ENCODE assay signal across 32 mouse cellular contexts in the genomic region with DNA sequence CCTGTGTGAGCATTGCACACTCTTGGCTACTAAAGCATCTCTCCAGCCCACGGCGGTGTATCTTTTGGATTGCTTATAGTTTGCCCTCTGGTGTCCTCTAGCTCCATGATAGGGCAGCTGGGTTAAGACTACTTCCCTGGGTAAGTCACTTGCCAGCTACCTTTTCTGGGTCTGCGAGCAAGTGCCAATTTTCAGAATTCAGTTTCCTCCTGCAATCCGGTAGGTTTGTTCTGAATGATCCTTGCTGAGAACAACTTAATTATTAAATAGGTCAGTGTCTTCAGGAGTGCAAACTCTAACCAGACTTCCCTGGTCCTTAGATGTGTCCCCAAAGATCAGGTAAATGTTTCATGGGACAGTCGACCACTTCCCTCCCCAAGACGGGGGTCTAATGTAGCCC. TPM values are rescaled to one million over a fixed set of nuclear protein-coding genes. Genes with fewer than 3 reads are reported as not detected.
"Had no signal": no experiment of that assay in that cellular context is flagged by ENCODE, and none has a peak within 500 bp of the region (broad histone marks: within the 10 kb centered on the region; RNA-seq: fewer than 3 reads in every experiment).

No protein-coding gene starts in this region.

- DNase-seq: heart, adult 2 months; heart, postnatal 10 days; heart, postnatal 14 days; heart, postnatal 36 days; heart, postnatal 4 days; kidney, adult 11 months; kidney, adult 18-20 months; kidney, adult 8-10 months; kidney, postnatal 14 days; kidney, postnatal 4 days; layer of hippocampus, adult 9-11 months; layer of hippocampus, postnatal 36 days had no signal

- H3K9me3 ChIP-seq: heart, embryonic 10.5 days; heart, embryonic 12.5 days; heart, embryonic 13.5 days; heart, embryonic 15.5 days; hindbrain, embryonic 10.5 days; hindbrain, embryonic 12.5 days; hindbrain, embryonic 13.5 days; hindbrain, embryonic 15.5 days; intestine, embryonic 15.5 days; kidney, embryonic 15.5 days had no signal

- H3K9ac ChIP-seq: heart, embryonic 12.5 days; heart, embryonic 13.5 days; heart, embryonic 15.5 days; hindbrain, embryonic 12.5 days; hindbrain, embryonic 13.5 days; hindbrain, embryonic 14.5 days; hindbrain, embryonic 15.5 days; intestine, embryonic 15.5 days; kidney, embryonic 15.5 days had no signal

- H3K27me3 ChIP-seq: heart, embryonic 12.5 days; heart, embryonic 13.5 days; heart, embryonic 15.5 days; hindbrain, embryonic 12.5 days; hindbrain, embryonic 13.5 days; hindbrain, embryonic 15.5 days; intestine, embryonic 15.5 days; kidney, embryonic 15.5 days had no signal

- H3K4me2 ChIP-seq: heart, embryonic 11.5 days; heart, embryonic 12.5 days; heart, embryonic 13.5 days; heart, embryonic 15.5 days; hindbrain, embryonic 12.5 days; hindbrain, embryonic 13.5 days; hindbrain, embryonic 14.5 days; hindbrain, embryonic 15.5 days; intestine, embryonic 15.5 days; kidney, embryonic 15.5 days had no signal

- H3K36me3 ChIP-seq: heart, embryonic 10.5 days; heart, embryonic 12.5 days; heart, embryonic 13.5 days; heart, embryonic 15.5 days; hindbrain, embryonic 10.5 days; hindbrain, embryonic 12.5 days; hindbrain, embryonic 13.5 days; hindbrain, embryonic 15.5 days; intestine, embryonic 15.5 days; kidney, embryonic 15.5 days had no signal

- ATAC-seq: hindbrain, embryonic 16.5 days; hindbrain, postnatal 0 days; inflammation-experienced regulatory T-cells, adult 6 months; intestine, embryonic 15.5 days; intestine, embryonic 16.5 days; intestine, postnatal 0 days had no signal

- H3K27ac ChIP-seq: heart, adult 2 months; heart, embryonic 10.5 days; heart, embryonic 13.5 days; heart, embryonic 15.5 days; hindbrain, embryonic 10.5 days; hindbrain, embryonic 12.5 days; hindbrain, embryonic 13.5 days; hindbrain, embryonic 14.5 days; hindbrain, embryonic 15.5 days; hindbrain, postnatal 0 days; intestine, embryonic 15.5 days; kidney, embryonic 15.5 days; kidney, postnatal 0 days; layer of hippocampus, adult 2 months; left cerebral cortex, adult 2 months had no signal

- H3K4me3 ChIP-seq: heart, adult 2 months; heart, embryonic 10.5 days; heart, embryonic 12.5 days; heart, embryonic 13.5 days; heart, embryonic 15.5 days; hindbrain, embryonic 10.5 days; hindbrain, embryonic 12.5 days; hindbrain, embryonic 13.5 days; hindbrain, embryonic 15.5 days; intestine, embryonic 15.5 days; kidney, embryonic 15.5 days; layer of hippocampus, adult 2 months; left cerebral cortex, adult 2 months had no signal

RNA-seq across cellular contexts. Expression of gene Aunip, which starts 9.7 kb away (rescaled TPM):
- polyA plus RNA-seq: heart, adult 2 months had no signal
